Mouse (Mus musculus): Measurements from ENCODE around the gene Hivep2.

Hivep2 gene

GRCm38 (mm10) chr10:14019198-14019597, 53.3 kb downstream of the Hivep2 start:
- DNase-seq (ENCODE audit: low read depth, low spot score): no peak

GRCm38 (mm10) chr10:14020253-14020652, 54.4 kb downstream of the Hivep2 start:
- DNase-seq (ENCODE audit: low read depth, low spot score): no peak

GRCm38 (mm10) chr10:14024971-14025370, 59.1 kb downstream of the Hivep2 start:
- no peak for DNase-seq (ENCODE audit: low read depth, low spot score)

- no peak for DNase-seq (ENCODE audit: low read depth, low spot score)
Measured at GRCm38 (mm10) chr10:14027751-14028150, 61.9 kb downstream of the Hivep2 start.

- no peak for DNase-seq (ENCODE audit: low read depth, low spot score)
Measured at GRCm38 (mm10) chr10:14028956-14029355, 63.1 kb downstream of the Hivep2 start.

- DNase-seq (ENCODE audit: low read depth, low spot score): no peak
Measured at GRCm38 (mm10) chr10:14030458-14031035, 64.7 kb downstream of the Hivep2 start.

GRCm38 (mm10) chr10:14032532-14032931, 66.7 kb downstream of the Hivep2 start:
- DNase-seq (ENCODE audit: low read depth, low spot score): no peak

GRCm38 (mm10) chr10:14034046-14034445, 68.2 kb downstream of the Hivep2 start:
- no peak for DNase-seq (ENCODE audit: low read depth, low spot score)

- DNase-seq (ENCODE audit: low read depth, low spot score): no peak
Measured at GRCm38 (mm10) chr10:14034790-14035189, 68.9 kb downstream of the Hivep2 start.

- DNase-seq (ENCODE audit: low read depth, low spot score): no peak
Measured at GRCm38 (mm10) chr10:14035607-14036006, 69.7 kb downstream of the Hivep2 start.

GRCm38 (mm10) chr10:14036472-14036871, 70.6 kb downstream of the Hivep2 start:
- no peak for DNase-seq (ENCODE audit: low read depth, low spot score)

GRCm38 (mm10) chr10:14037977-14038489, 72.2 kb downstream of the Hivep2 start:
- no peak for DNase-seq (ENCODE audit: low read depth, low spot score)

- DNase-seq (ENCODE audit: low read depth, low spot score): no peak
Measured at GRCm38 (mm10) chr10:14040716-14041470, 75.0 kb downstream of the Hivep2 start.

GRCm38 (mm10) chr10:14041606-14042005, 75.7 kb downstream of the Hivep2 start:
- DNase-seq (ENCODE audit: low read depth, low spot score): no peak

GRCm38 (mm10) chr10:14042539-14043348, 76.9 kb downstream of the Hivep2 start:
- DNase-seq (ENCODE audit: low read depth, low spot score): no peak

- no peak for DNase-seq (ENCODE audit: low read depth, low spot score)
Measured at GRCm38 (mm10) chr10:14043349-14043710, 77.5 kb downstream of the Hivep2 start.

GRCm38 (mm10) chr10:14044046-14044782, 78.3 kb downstream of the Hivep2 start:
- no peak for DNase-seq (ENCODE audit: low read depth, low spot score)

- DNase-seq (ENCODE audit: low read depth, low spot score): no peak
Measured at GRCm38 (mm10) chr10:14044783-14045392, 79.0 kb downstream of the Hivep2 start.

GRCm38 (mm10) chr10:14045745-14046144, 79.9 kb downstream of the Hivep2 start:
- no peak for DNase-seq (ENCODE audit: low read depth, low spot score)

GRCm38 (mm10) chr10:14046171-14046651, 80.3 kb downstream of the Hivep2 start:
- DNase-seq (ENCODE audit: low read depth, low spot score): no peak

GRCm38 (mm10) chr10:14046935-14047334, 81.1 kb downstream of the Hivep2 start:
- no peak for DNase-seq (ENCODE audit: low read depth, low spot score)

Data from retina, adult 2 months (tissue).